Mouse (Mus musculus): ENCODE measurements at regions not wholly inside any gene's neighbourhood (a gene's known extent, or its start where the extent isn't known, plus 50 kb on each side); places are given as distances from the start of the nearest gene placed in this dataset.

DNA sequence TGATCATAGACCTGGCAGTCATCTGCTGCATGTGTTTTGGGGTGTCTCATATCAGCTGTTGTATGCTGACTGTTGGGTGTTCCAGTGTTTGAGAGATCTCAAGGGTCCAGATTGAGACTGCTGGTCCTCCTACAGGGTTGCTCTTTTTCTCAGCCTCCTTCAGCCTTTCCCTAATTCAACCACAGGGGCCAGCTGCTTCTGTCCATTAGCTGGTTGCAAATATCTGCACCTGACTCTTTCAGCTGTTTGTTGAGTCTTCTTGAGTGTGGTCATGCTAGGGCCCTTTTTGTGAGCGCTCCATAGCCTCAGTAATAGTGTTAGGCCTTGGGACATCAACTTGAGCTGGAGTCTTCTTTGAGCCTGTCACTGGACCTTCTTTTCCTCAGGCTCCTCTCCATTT lies 257.8 kb downstream of the Btg1 start:
- Histone ChIP-seq H3K27me3 (replicated peaks) (no peaks in the 10 kb centered on the region), H3K27ac (replicated peaks) (no peak overlapping the region), H3K4me1 (peaks cover 3% of the 10 kb centered on the region; the same call in 1 of the 2 replicates), H3K4me2 (no peak overlapping the region), H3K9ac (no peak overlapping the region), H3K9me3 (no peaks in the 10 kb centered on the region), H3K36me3 (no peaks in the 10 kb centered on the region), H3K4me3 (no peak overlapping the region)
- no peak for ATAC-seq (ENCODE audit: extremely low read depth, insufficient number of reproducible peaks, low FRiP score, low TSS enrichment)
- WGBS, result 82% methylated on average over 1 of the region's 1 CpGs

DNA sequence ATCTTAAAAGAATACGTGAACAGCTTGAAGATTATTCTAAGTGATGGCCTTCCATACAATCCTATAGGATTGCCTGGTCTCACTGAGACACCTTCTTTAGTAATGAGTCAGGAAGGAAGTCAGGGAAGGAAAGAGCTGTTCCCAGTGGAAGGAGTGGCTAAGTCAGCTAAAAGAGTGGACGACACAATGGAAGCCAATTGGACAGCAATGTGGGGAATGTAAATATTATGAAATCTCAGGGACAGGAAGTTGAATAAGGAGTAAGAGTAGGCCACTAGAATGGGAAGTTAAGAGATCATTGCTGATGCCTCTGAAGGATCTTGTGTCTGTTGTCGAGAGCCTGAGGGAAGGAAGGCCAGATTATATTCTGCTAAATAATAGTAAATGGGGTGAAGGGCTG lies 258.9 kb downstream of the Btg1 start:
- WGBS, result 58% methylated on average over 3 of the region's 3 CpGs
- no peak for ATAC-seq (ENCODE audit: extremely low read depth, insufficient number of reproducible peaks, low FRiP score, low TSS enrichment)
- peaks cover 3% of the 10 kb centered on the region; the same call in 1 of the 2 replicates for H3K4me1 ChIP-seq

DNA sequence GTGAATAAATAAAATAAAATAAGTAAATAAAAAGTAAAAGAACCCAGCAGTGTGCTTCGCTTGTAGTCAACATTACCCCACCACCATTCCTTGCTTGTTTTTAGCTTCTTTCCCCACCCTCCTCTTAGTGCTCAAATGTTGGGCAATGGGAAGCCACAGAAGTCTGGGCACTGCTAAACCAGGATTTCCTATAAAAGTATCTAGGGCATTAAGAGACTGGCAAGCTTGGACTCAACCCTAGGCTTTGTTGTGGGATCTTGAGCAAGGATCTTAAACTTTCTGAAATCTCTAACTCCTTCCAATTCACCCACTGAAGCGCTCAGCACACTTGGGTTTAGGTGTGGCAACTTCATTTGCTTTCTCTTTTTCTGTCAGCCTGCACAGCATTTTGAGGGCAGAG lies 262.6 kb downstream of the Btg1 start:
- ATAC-seq (ENCODE audit: extremely low read depth, insufficient number of reproducible peaks, low FRiP score, low TSS enrichment), result no peak
- Histone ChIP-seq H3K27me3 (replicated peaks) (no peaks in the 10 kb centered on the region), H3K4me2 (no peak overlapping the region), H3K27ac (replicated peaks) (no peak overlapping the region), H3K9me3 (no peaks in the 10 kb centered on the region), H3K36me3 (no peaks in the 10 kb centered on the region), H3K4me3 (no peak overlapping the region), H3K9ac (no peak overlapping the region), H3K4me1 (peaks cover 10% of the 10 kb centered on the region)
- WGBS, result 88% methylated on average over 2 of the region's 2 CpGs

More for the DNA sequence above, 258.9 kb downstream of the Btg1 start:
- no peaks in the 10 kb centered on the region for H3K36me3 ChIP-seq
- H3K27me3 ChIP-seq (replicated peaks), result no peaks in the 10 kb centered on the region
- H3K9ac ChIP-seq, result no peak overlapping the region
- no peaks in the 10 kb centered on the region for H3K9me3 ChIP-seq
- H3K4me3 ChIP-seq, result no peak overlapping the region
- no peak overlapping the region for H3K27ac ChIP-seq (replicated peaks)
- no peak overlapping the region for H3K4me2 ChIP-seq

DNA sequence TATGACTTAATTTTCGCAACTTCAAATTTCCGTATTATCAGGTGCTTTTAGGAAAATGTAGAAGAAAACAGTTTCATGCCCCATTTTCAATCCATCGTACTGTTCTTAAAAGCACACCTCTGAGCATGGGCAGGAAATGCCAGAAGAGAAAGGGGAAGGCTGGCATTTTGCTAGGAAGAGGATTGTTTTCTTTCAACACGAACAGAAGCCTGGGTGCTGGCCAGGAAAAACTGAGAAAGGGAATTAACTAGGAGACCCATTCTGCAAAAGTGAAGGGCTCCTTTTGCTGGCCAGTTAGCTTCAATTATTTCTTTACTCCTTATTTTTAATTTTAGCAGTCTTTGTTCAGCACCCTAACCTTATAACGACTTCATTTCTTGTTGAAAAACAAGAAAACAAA lies 264.0 kb downstream of the Btg1 start:
- 68% methylated on average over 5 of the region's 5 CpGs for WGBS

DNA sequence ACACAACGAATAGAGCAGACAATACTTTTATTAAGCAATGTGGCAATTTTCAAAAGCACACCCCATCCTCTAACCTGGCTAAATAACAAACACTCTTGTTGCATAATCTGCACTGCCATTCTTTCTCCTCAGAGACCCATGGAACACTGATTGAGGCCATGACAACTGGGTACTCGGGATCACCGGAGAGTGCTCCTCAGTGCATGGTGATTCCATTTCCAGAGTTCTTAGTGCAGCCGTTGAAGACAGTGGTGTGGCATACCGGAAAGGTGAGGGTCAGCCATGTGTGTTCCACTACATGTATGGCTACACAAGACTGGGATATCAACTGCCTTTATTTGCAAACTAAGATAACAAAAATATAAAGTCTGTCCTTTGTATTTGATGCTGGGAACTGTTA lies 264.4 kb downstream of the Btg1 start:
- ATAC-seq (ENCODE audit: extremely low read depth, insufficient number of reproducible peaks, low FRiP score, low TSS enrichment), result no peak
- no peak overlapping the region for H3K9ac ChIP-seq
- 75% methylated on average over 5 of the region's 5 CpGs for WGBS
- H3K4me1 ChIP-seq, result peaks cover 10% of the 10 kb centered on the region
- no peak overlapping the region for H3K4me2 ChIP-seq
- H3K27ac ChIP-seq (replicated peaks), result peak overlapping the region; percentile 65
- H3K36me3 ChIP-seq, result no peaks in the 10 kb centered on the region
- H3K9me3 ChIP-seq, result peaks cover 10% of the 10 kb centered on the region; the same call in 1 of the 2 replicates
- H3K27me3 ChIP-seq (replicated peaks), result no peaks in the 10 kb centered on the region
- H3K4me3 ChIP-seq, result no peak overlapping the region

More for the DNA sequence above, 264.0 kb downstream of the Btg1 start:
- H3K9ac ChIP-seq, result no peak overlapping the region
- H3K27me3 ChIP-seq (replicated peaks), result no peaks in the 10 kb centered on the region
- peak overlapping the region; percentile 65 for H3K27ac ChIP-seq (replicated peaks)
- H3K4me1 ChIP-seq, result peaks cover 10% of the 10 kb centered on the region
- H3K4me3 ChIP-seq, result no peak overlapping the region
- H3K4me2 ChIP-seq, result no peak overlapping the region
- 0 out of 2 replicates have a peak, but pooled peaks cover 6% of the 10 kb centered on the region for H3K9me3 ChIP-seq
- no peaks in the 10 kb centered on the region for H3K36me3 ChIP-seq
- no peak for ATAC-seq (ENCODE audit: extremely low read depth, insufficient number of reproducible peaks, low FRiP score, low TSS enrichment)

DNA sequence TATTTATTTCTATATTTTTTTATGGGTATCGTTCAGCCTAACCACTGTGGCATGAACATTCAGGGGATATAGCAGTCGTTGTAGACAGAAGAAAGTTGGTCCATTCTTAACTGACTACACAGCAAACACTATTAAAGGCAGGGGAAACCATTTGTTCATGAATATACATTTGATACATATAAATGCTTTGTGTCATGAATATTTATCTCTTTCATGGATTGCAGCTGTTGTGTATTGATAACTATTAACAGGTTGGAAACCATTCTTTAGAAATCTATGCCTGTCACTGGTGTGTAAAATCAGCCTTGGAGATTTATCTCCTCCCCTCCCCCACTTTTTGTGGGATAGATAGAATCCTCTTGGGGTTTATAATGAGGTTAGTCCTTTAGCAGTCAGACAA lies 264.9 kb downstream of the Btg1 start:
- no peak for ATAC-seq (ENCODE audit: extremely low read depth, insufficient number of reproducible peaks, low FRiP score, low TSS enrichment)
- Histone ChIP-seq H3K36me3 (no peaks in the 10 kb centered on the region), H3K9ac (no peak overlapping the region), H3K4me1 (peaks cover 7% of the 10 kb centered on the region), H3K9me3 (peaks cover 11% of the 10 kb centered on the region; the same call in 1 of the 2 replicates), H3K4me2 (no peak overlapping the region), H3K27ac (replicated peaks) (peak overlapping the region; percentile 65; the same call in 1 of the 2 replicates), H3K27me3 (replicated peaks) (no peaks in the 10 kb centered on the region), H3K4me3 (no peak overlapping the region)
- 74% methylated on average over 2 of the region's 2 CpGs for WGBS

DNA sequence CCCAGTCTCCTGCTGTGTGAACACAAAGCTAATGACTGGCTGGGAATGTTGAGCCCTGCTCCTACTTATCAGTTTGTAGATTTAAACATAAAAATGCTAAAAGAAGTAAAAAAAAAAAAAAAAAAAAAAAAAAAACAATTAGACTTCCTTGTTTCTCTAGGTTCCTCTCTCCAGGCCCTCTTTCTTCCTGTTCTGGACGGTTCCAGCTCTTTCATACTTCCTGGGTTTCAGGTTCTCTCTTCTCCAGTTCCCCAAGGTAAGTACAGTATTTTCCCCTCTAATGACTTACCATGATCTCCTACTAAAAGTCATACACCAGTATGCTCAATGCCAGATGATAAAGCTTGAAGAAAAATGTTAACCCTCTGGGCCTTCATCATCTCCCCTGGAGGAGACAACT lies 284.3 kb downstream of the Btg1 start:
- WGBS, result 58% methylated on average over 1 of the region's 1 CpGs
- no peaks in the 10 kb centered on the region for H3K27me3 ChIP-seq (replicated peaks)
- no peak overlapping the region for H3K4me2 ChIP-seq
- H3K4me1 ChIP-seq, result peaks cover 12% of the 10 kb centered on the region; the same call in 1 of the 2 replicates
- no peak overlapping the region for H3K4me3 ChIP-seq
- H3K36me3 ChIP-seq, result no peaks in the 10 kb centered on the region
- H3K9me3 ChIP-seq, result no peaks in the 10 kb centered on the region
- H3K27ac ChIP-seq (replicated peaks), result no peak overlapping the region
- H3K9ac ChIP-seq, result no peak overlapping the region
- no peak for ATAC-seq (ENCODE audit: extremely low read depth, insufficient number of reproducible peaks, low FRiP score, low TSS enrichment)

DNA sequence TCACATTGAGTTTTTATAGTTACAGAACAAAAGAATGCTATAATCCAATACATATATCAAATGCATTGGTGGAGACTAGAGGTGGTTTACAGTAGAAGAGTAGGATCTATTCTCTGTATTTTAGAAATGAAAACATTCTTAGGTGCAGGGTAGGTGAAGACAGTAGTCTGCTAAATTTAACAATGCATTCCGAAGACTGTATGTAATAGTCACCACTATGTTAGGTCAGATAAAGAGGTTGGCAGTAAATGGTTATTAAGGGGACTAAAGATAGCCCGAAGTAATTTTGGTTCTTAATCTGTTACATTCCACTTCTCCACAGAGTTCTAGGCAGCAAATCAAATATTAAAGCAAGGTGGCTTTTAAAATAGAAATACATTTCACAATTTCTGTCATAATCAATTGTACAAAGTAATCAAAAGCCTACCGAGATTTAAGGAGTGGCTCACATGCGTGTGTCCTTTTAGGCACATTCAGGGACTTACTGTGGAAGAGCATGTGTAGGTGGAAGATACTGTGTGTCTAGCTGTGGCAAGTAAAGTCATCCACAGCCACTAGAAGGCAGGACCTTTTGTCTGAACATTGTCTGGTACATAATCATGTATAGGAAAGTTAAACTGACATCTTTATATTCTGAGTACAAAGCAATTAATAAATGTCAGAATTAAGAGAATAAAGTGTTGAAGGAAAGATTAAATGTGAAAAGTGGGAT lies 288.4 kb downstream of the Btg1 start:
- Histone ChIP-seq H3K4me1 (peaks cover 16% of the 10 kb centered on the region; the same call in 1 of the 2 replicates), H3K9ac (no peak overlapping the region), H3K27ac (replicated peaks) (peak overlapping the region; percentile 84), H3K4me3 (no peak overlapping the region), H3K27me3 (replicated peaks) (no peaks in the 10 kb centered on the region), H3K9me3 (no peaks in the 10 kb centered on the region), H3K4me2 (no peak overlapping the region), H3K36me3 (no peaks in the 10 kb centered on the region)
- 41% methylated on average over 4 of the region's 4 CpGs for WGBS
- no peak for ATAC-seq (ENCODE audit: extremely low read depth, insufficient number of reproducible peaks, low FRiP score, low TSS enrichment)

DNA sequence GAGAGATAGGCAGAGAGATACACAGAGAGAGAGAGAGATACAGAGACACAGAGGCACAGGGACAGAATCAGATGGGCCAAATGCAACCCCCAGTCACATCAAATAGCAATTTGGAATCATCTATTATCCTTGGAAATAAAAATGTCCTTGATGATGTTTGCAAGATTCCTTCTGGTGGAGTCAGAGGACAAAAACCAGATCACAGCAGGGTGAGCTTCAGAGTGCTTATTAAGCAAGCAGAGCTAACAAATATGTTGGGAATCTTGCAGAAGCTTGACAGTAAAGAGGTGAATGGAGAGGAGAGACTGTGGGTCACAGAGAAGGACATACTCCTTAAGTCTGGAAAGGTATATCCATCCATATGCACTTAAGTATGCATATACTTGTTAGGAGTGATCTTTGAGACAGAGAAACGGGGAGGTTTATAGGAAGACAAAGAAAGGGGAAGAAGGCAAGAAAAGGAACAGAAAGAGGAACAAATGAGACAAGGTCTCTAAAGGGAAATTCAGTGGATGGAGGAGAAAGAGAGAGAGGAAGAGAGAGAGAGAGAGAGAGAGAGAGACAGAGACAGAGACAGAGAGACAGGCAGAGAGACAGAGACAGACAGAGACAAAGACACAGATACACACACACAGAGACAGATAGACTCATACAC lies 293.0 kb downstream of the Btg1 start:
- H3K9me3 ChIP-seq, result peaks cover 12% of the 10 kb centered on the region
- 70% methylated on average over 1 of the region's 1 CpGs for WGBS
- no peak overlapping the region for H3K4me3 ChIP-seq
- no peaks in the 10 kb centered on the region for H3K36me3 ChIP-seq
- H3K9ac ChIP-seq, result no peak overlapping the region
- no peaks in the 10 kb centered on the region for H3K27me3 ChIP-seq (replicated peaks)
- H3K4me2 ChIP-seq, result no peak overlapping the region
- H3K27ac ChIP-seq (replicated peaks), result no peak overlapping the region; the same call in 1 of the 2 replicates
- peaks cover 16% of the 10 kb centered on the region; the same call in 1 of the 2 replicates for H3K4me1 ChIP-seq
- ATAC-seq (ENCODE audit: extremely low read depth, insufficient number of reproducible peaks, low FRiP score, low TSS enrichment), result no peak

DNA sequence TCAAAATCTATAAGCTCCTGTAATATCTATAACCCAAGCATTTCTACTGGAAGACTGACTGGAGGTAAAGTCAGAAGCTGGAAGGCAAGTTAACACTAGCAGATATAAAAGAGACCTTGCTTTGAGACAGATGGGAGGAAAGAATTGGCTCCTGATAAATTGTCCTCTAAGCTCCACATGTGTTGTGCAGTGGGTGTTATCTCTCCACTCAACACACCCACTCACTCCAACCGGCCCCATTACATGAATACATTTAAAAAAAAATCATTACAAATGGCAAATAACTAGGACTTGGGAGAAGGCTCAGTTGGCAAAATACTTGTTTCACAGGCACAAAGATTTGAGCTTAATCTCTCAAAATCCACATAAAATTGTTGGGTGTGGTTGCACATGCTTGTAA lies 304.4 kb downstream of the Btg1 start:
- H3K9ac ChIP-seq, result no peak overlapping the region
- H3K4me1 ChIP-seq, result no peaks in the 10 kb centered on the region
- H3K9me3 ChIP-seq, result peaks cover 26% of the 10 kb centered on the region
- ATAC-seq (ENCODE audit: extremely low read depth, insufficient number of reproducible peaks, low FRiP score, low TSS enrichment), result no peak
- H3K27ac ChIP-seq (replicated peaks), result no peak overlapping the region
- H3K36me3 ChIP-seq, result no peaks in the 10 kb centered on the region
- no peaks in the 10 kb centered on the region for H3K27me3 ChIP-seq (replicated peaks)
- WGBS, result 22% methylated on average over 1 of the region's 1 CpGs
- no peak overlapping the region for H3K4me2 ChIP-seq
- no peak overlapping the region for H3K4me3 ChIP-seq

DNA sequence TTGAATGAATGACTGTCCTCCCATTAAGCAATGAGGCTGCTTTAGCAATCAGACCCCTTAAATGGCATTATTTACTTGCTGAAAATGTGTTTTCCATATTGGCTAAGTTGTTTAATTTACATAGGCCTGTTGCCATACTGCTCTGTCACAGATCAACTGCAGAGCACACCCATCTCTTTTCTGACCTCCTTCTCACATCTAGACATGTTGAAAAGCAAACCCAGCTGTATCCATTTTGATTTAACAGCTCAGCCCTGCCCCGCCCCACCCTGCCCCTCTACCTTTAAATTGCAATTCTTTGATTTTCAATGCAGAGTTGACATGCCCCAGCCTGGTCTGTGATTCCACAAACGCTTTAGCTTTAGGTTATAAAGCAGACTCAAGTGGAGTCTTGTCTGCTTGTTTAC lies 307.5 kb downstream of the Btg1 start:
- Histone ChIP-seq H3K4me2 (no peak overlapping the region), H3K4me3 (no peak overlapping the region), H3K27me3 (replicated peaks) (no peaks in the 10 kb centered on the region), H3K27ac (replicated peaks) (no peak overlapping the region), H3K4me1 (no peaks in the 10 kb centered on the region), H3K9me3 (peaks cover 5% of the 10 kb centered on the region), H3K9ac (no peak overlapping the region), H3K36me3 (no peaks in the 10 kb centered on the region)
- 74% methylated on average over 2 of the region's 2 CpGs for WGBS
- no peak for ATAC-seq (ENCODE audit: extremely low read depth, insufficient number of reproducible peaks, low FRiP score, low TSS enrichment)

DNA sequence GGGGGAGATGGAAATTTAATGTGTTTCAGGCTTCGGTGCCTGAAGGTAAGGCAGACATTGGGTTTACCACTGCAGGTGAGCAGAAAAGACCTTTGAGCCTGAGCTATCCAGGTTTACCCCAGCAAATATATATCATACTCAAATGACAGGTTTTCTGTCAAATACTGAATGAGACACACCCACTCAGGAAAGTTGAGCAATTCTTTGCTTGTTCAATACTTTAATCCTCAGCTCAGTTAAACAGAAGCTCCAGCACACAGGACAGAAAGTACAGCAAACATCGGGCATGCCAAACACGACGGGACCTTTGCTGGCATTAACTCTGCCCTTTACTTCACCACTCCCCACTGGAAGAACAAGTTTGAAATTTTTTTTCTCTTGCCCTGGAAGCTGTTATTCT lies 307.9 kb downstream of the Btg1 start:
- no peak for ATAC-seq (ENCODE audit: extremely low read depth, insufficient number of reproducible peaks, low FRiP score, low TSS enrichment)
- Histone ChIP-seq H3K36me3 (no peaks in the 10 kb centered on the region), H3K27me3 (replicated peaks) (no peaks in the 10 kb centered on the region), H3K4me3 (no peak overlapping the region), H3K9me3 (peaks cover under 1% of the 10 kb centered on the region; the same call in 1 of the 2 replicates), H3K9ac (no peak overlapping the region), H3K27ac (replicated peaks) (no peak overlapping the region), H3K4me1 (no peaks in the 10 kb centered on the region), H3K4me2 (no peak overlapping the region)
- WGBS, result 84% methylated on average over 4 of the region's 4 CpGs
